Mouse (Mus musculus) midbrain, postnatal 0 days (tissue): ENCODE results near the gene Mrtfa. TPM values are rescaled to one million over a fixed set of nuclear protein-coding genes. Genes with fewer than 3 reads are reported as not detected.

Experiments
- ATAC-seq: fragments of 200-750 bp; cut with Nextera tagmentation; 2 replicates; pipeline ENCODE4 v1.8.0; 2017; ENCODE audit warnings: moderate number of reproducible peaks, mild to moderate bottlenecking, moderate TSS enrichment, moderate library complexity; ENCODE audit not compliant: low FRiP score
- DNase-seq: peaks from one replicate; pipeline ENCODE4 v3.0.0-alpha.2; 2015; ENCODE audit warnings: low spot score
- H3K27ac ChIP-seq: fragments of 300-500 bp; sonication (generic); 2 replicates; pipeline ENCODE4 v1.5.1; 2014; ENCODE audit warnings: low read depth, mild to moderate bottlenecking, low read length, mixed read lengths
- H3K27me3 ChIP-seq: fragments of 300-500 bp; sonication (generic); 2 replicates; pipeline ENCODE4 v1.6.1; 2014; ENCODE audit warnings: low read length, control low read depth, mixed read lengths; ENCODE audit not compliant: insufficient read depth
- H3K36me3 ChIP-seq: fragments of 300-500 bp; sonication (generic); 2 replicates; pipeline ENCODE4 v1.6.1; 2014; ENCODE audit warnings: low read length, control low read depth, mixed read lengths; ENCODE audit not compliant: insufficient read depth
- H3K4me1 ChIP-seq: fragments of 300-500 bp; sonication (generic); 2 replicates; pipeline ENCODE4 v1.6.1; 2014; ENCODE audit warnings: mild to moderate bottlenecking, control low read depth, antibody characterized with exemption, low read length, mixed read lengths; ENCODE audit not compliant: insufficient read depth
- H3K4me2 ChIP-seq: fragments of 300-500 bp; sonication (generic); 2 replicates; pipeline ENCODE4 v1.6.1; 2014; ENCODE audit warnings: low read depth, mild to moderate bottlenecking, low read length, mixed read lengths; ENCODE audit not compliant: poor library complexity, severe bottlenecking
- H3K4me3 ChIP-seq: fragments of 300-500 bp; sonication (generic); 2 replicates; pipeline ENCODE4 v1.5.1; 2014; ENCODE audit warnings: low read depth, mild to moderate bottlenecking, low read length, moderate library complexity
- H3K9ac ChIP-seq: fragments of 300-500 bp; sonication (generic); replicated peaks from 2 replicates; pipeline ENCODE4 v1.6.1; 2014; ENCODE audit warnings: mild to moderate bottlenecking, low read length, moderate library complexity, mixed read lengths; ENCODE audit not compliant: poor library complexity, severe bottlenecking
- H3K9me3 ChIP-seq: fragments of 300-500 bp; sonication (generic); 2 replicates; pipeline ENCODE4 v1.6.1; 2016; ENCODE audit warnings: low read length, control low read depth
- CTCF ChIP-seq: IDR thresholded peaks from 2 replicates; pipeline ENCODE4 v1.5.1; 2016; ENCODE audit warnings: antibody characterized with exemption, mild to moderate bottlenecking
- WGBS: fragments of 180-500 bp; shearing (Covaris S2); extraction: QIAGEN DNeasy Blood & Tissue Kit; methylation state at CpG from one replicate; pipeline ENCODE4 v1.1.7; 2014; 5-methylcytosine and 5-hydroxymethylcytosine counted together
- polyA plus RNA-seq: library from polyadenylated mRNA; unstranded; fragments of >200 nt; fragmentation: Nextera tagmentation; extraction: Ambion mirVana; gene quantifications from 2 replicates; pipeline ENCODE4 v1.2.1, GENCODE M21; 2015
- total RNA-seq: library from RNA; depleted of rRNA; stranded (reverse); fragments of >200 nt; gene quantifications from 2 replicates; pipeline ENCODE4 v1.2.3, GENCODE M21; 2014

Mrtfa gene
- total and polyA plus RNA-seq, 2 experiments from 2014 or later, result 22.6 to 44.1 TPM

DNA sequence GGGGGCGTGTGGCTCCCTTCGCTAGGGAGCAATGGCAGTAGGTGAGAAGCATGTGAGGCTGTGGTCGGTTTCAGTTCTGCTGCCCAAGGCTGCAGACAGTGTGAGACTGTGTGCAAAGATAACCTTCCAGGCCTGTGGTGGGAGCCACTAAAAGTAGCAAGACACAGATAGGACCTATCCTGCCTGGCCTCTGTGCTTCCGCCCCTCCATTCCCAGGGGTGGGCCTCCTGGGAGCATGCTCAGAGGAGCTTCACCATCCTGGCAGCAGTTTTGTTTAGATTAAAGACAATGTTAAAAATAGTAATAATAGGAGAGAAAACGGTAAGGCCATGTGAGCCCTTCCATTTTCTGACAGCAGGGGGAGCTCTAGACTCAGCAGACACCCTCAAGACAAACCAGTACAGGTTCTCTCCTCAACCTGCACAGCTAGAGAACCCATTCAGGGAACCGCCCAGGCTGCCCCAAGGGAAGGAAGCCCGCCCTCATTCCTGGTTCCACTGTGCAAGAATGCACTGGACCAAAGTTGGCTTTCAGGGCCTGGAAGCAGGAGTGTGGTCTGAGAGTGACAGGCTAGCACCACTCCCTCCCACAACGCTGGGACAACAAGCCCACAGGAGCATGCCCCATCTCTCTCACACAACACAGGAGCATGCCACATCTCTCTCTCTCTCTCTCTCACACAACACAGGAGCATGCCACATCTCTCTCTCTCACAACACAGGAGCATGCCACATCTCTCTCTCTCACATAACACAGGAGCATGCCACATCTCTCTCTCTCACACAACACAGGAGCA lies 163.0 kb downstream of the Mrtfa start:
- Histone ChIP-seq H3K27ac (no peak overlapping the region), H3K9ac (no peak overlapping the region), H3K9me3 (no peaks in the 10 kb centered on the region), H3K4me2 (no peak overlapping the region), H3K4me1 (no peaks in the 10 kb centered on the region), H3K36me3 (no peaks in the 10 kb centered on the region), H3K4me3 (no peak overlapping the region), H3K27me3 (no peaks in the 10 kb centered on the region)
- peak; percentile 73 for DNase-seq
- WGBS, result 37% methylated on average over 8 of the region's 8 CpGs
- peak; percentile 90 for TF ChIP-seq CTCF
- ATAC-seq, result 0 out of 2 replicates have a peak, but pooled peaks have one; percentile 41

DNA sequence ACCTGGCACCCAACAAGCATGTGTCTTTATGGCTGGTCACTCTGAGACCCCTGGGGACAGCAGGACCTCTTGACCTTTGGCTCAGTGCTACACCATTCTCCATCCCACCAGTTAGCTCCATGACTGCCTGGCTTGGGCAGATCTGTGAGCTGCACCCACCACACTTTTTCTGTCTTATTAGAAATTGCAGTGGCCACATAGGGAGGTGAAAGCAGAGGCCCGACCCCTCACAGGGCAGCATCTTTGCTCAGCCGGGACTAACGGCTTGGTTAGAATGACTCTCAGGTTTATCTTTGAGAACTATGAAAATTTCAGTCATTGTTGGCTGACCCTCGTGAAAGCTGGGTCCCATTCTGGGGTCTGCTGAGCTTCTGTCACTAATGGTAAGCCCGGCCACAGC lies 163.7 kb downstream of the Mrtfa start:
- TF ChIP-seq CTCF, result no peak
- DNase-seq, result no peak
- Histone ChIP-seq H3K4me2 (no peak overlapping the region), H3K9me3 (no peaks in the 10 kb centered on the region), H3K27me3 (no peaks in the 10 kb centered on the region), H3K4me3 (no peak overlapping the region), H3K9ac (no peak overlapping the region), H3K36me3 (no peaks in the 10 kb centered on the region), H3K4me1 (no peaks in the 10 kb centered on the region), H3K27ac (no peak overlapping the region)
- ATAC-seq, result no peak
- WGBS, result 77% methylated on average over 5 of the region's 5 CpGs

DNA sequence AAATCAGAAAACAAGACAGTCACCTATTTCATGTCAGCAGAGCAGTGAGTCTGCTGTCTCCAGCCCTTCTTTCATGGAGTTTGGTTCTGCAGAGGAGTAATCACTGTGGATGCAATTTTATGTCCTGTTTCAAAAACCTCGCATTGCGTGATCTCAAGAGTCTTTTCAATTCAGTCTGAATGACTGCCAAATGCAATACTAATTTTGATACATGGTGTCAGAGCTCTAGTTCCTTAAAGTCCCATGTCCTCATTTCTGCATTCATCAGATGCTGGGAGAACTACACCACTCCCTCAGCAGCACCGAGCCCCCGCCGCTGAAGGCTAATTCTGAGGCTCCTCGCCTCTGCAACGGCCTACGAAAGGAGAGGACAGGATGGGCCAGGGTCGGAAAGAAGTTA lies 166.7 kb downstream of the Mrtfa start:
- Histone ChIP-seq H3K27me3 (no peaks in the 10 kb centered on the region), H3K9ac (no peak overlapping the region), H3K4me1 (no peaks in the 10 kb centered on the region), H3K36me3 (peaks cover 23% of the 10 kb centered on the region), H3K27ac (no peak overlapping the region), H3K9me3 (no peaks in the 10 kb centered on the region), H3K4me3 (no peak overlapping the region), H3K4me2 (no peak overlapping the region)
- no peak for TF ChIP-seq CTCF
- no peak for ATAC-seq
- DNase-seq, result no peak
- 95% methylated on average over 9 of the region's 9 CpGs for WGBS

DNA sequence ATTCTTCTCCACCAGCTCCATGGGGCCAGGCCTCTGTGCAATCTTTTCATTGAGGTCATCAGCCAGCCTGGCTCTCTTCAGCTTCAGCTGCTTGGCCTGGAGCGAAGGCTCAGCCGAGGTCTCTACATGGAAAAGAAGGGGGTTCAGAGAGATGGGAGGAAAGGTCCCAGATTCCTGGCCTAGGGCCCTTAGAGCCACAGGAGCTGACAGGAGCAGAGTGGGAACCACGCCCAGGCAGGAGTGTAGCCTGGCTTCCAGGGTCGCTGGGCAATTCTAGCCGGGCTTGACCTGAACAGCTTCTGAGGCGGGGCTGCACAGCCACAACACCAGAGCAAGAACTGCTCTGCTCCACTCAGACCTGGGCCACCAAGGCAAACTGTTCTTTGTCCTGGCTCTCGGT lies 168.1 kb downstream of the Mrtfa start:
- peaks cover 37% of the 10 kb centered on the region for H3K36me3 ChIP-seq
- H3K27ac ChIP-seq, result no peak overlapping the region
- TF ChIP-seq CTCF, result no peak
- H3K9me3 ChIP-seq, result no peaks in the 10 kb centered on the region
- WGBS, result 93% methylated on average over 7 of the region's 7 CpGs
- no peak overlapping the region for H3K4me2 ChIP-seq
- no peaks in the 10 kb centered on the region for H3K27me3 ChIP-seq
- H3K4me3 ChIP-seq, result no peak overlapping the region
- no peak overlapping the region for H3K9ac ChIP-seq
- DNase-seq (no peak), ATAC-seq (no peak)
- no peaks in the 10 kb centered on the region for H3K4me1 ChIP-seq

DNA sequence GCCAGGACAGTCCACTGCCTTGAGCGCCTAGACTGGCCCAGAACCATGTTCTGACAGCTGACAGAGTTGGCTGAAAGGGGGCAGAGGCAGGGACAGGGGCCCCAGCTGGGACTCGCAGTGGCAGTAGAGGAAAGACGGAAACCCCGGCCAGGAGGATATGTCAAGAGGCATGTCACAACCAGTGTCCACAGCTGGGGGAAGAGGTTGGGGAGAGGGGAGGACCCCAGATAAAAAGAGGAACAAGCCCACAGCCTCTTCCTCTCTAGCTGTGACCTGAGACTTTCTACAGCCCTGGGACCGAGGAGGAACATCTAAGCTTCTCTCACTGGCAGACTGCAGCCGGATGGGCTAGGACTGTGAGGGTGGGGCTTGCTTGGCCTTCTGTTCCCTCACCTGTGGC lies 169.2 kb downstream of the Mrtfa start:
- Histone ChIP-seq H3K27me3 (no peaks in the 10 kb centered on the region), H3K4me2 (no peak overlapping the region), H3K4me1 (no peaks in the 10 kb centered on the region), H3K9ac (no peak overlapping the region), H3K36me3 (peaks cover 46% of the 10 kb centered on the region), H3K27ac (no peak overlapping the region), H3K4me3 (no peak overlapping the region), H3K9me3 (no peaks in the 10 kb centered on the region)
- DNase-seq (no peak), ATAC-seq (no peak)
- 86% methylated on average over 6 of the region's 6 CpGs for WGBS
- no peak for TF ChIP-seq CTCF

DNA sequence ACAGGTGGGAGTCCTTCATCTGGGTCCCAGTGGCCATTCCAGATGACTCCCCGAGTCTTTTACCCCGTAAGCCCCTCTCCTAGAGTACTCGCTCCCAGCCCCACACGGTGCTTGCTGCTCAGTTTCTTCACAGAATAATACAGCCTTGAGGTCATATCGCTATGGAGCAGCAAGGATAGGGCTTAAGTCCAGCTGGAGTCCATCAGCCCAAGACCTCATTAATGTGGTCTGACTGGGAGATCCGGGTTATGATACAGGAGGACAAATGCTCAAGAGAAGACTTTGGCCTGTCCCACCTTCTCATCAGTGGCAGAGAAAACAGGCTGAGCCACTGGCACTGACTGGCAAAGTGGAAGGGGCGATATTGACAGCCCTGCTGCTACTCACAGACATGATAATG lies 173.2 kb downstream of the Mrtfa start:
- H3K9me3 ChIP-seq, result no peaks in the 10 kb centered on the region
- peaks cover 75% of the 10 kb centered on the region for H3K36me3 ChIP-seq
- ATAC-seq, result no peak
- H3K4me2 ChIP-seq, result no peak overlapping the region
- no peaks in the 10 kb centered on the region for H3K4me1 ChIP-seq
- TF ChIP-seq CTCF, result no peak
- no peak for DNase-seq
- no peak overlapping the region for H3K4me3 ChIP-seq
- 91% methylated on average over 7 of the region's 7 CpGs for WGBS
- no peak overlapping the region for H3K27ac ChIP-seq
- H3K9ac ChIP-seq, result no peak overlapping the region
- H3K27me3 ChIP-seq, result no peaks in the 10 kb centered on the region
